Mouse (Mus musculus): Measurements from ENCODE around the gene Pax7.

Pax7 gene

DNA sequence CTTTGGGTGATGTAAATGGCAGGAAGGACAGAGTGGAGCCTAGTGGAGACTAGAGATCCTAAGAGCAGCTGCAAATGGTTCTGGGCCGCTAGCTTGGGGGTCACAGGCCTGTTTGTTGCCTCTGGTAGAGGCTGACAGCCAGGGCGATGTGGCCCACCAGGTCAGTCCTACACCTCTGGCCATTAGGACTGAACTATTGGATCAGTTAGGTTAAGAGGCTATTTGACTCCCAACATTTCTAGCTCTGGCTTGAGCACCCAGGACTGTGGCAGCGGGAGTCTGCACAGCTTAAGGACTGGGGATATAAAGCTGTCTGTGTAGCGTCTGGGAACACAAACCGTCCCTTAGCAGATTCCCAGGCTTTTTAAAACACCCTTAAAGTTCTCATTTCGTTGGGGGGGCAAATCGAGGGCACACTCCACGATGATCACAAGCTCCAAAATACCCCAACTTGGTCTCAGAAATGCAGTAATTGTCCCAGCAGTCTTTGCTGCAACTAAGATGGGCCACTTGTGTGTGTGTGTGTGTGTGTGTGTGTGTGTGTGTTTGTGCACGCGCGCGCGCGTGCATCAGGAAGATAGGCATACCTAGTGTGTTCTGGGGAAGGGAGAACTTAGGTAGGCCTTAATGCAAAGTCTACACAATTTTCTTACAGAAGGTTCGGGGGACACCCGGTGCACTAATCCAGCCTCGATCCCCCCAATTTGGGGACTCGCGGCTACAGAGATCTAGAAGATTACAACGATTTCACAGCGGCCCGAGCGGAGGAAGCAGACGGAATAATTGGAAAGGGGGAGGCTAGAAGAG lies 2.5 kb downstream of the Pax7 start:
- no peak for DNase-seq

DNA sequence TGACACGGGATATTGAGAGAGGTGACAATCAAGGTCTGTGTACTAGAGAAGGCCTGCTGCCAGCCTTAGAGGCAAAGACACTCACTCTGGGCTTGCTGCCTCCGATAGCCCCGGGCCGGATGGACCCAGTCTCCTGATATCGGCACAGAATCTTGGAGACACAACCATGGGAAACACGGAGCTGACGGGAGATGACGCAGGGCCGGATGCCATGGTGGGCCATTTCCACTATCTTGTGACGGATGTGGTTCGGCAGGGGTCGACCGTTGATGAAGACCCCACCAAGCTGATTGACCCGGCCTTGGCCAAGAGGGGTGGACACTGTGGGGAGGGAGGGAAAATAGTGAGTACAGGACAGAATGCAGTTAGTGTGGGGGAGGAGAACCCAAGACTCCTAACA lies 3.3 kb downstream of the Pax7 start:
- DNase-seq = no peak

DNA sequence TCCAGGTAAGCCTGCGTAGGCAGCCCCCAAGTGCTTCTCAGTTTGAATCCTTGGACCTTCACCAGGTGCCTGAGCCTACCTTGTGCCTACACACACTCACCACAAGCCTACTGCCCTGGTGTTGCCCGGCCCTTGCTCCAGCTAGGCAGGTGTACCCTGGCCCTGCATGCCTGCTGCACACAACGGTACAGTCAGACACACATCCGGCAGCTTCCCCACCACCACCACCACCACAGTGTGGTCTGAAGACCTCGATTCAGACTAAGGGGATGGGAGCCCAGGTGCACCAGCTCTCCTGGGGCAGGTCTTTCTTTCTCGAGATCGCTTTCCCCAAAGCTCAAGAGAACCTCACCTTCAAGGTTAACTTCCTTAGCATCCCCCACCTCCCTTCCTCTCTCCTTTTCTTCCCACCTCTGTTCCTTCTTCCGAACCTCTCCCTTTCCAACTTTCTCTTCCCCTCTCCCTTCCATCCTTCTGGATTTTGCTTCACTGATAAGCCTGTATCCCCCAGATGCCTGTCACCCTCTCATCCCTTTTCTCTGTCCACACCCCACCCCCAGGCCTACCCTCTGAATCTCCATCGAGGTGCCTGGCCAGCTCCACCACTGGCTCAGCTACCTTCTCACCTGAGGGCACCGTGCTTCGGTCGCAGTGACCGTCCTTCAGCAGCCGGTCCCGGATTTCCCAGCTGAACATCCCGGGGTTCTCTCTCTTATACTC lies 4.3 kb downstream of the Pax7 start:
- no peak for DNase-seq

DNA sequence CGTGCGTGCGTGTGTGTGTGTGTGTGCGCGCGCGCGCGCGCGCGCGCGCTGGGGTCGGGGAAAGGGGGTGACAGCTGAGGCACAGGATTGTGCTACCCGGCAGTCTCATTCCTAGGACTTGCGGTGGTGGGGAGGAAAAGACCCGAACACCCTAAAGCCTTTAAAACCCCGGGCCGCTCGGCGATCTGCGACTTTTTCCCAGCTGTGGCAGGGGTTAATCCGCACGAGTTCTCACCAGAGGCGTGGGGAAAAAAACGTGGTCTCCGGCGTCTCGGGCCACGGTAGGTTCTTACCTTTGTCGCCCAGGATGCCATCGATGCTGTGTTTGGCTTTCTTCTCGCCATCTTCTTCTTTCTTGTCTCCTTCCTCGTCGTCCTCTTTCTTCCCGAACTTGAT lies 5.0 kb downstream of the Pax7 start:
- DNase-seq = no peak

DNA sequence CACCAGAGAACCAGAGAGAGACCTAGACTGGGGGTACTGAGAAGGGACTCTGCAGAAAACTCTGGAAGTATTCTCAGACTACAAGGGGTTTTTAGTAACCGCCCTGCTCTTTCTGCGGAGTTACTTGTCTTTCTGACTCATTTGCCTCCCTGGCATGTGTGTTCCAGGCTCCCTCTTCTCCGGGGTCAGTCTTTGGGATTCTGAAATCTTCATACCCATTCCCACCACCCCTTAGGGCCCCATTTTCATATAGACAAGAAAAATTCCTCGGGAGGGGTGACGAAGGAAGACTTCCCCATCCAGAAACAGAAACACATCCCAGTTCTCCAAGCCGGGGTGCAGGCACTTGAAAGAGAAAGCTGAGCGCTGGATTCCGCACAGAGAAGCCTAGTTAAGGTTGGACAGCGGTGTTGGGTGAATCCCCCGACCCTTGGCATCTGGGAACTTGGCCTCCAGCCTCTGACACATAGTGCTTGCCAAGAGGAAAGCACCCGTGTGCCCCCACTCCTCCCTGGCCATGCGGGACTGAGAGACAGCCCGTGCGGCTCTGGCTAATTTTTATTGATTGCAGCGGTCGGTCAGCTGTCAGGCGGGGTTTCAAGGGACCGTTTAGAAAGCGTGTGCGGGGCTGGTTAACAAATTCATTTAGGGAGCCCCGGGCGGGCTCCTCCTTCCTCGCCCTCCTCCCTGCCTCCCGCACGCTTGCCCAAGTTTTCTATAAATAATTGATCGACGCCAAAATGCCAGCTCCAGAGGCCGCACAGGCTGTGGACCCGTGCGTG lies 5.6 kb downstream of the Pax7 start:
- no peak for DNase-seq

DNA sequence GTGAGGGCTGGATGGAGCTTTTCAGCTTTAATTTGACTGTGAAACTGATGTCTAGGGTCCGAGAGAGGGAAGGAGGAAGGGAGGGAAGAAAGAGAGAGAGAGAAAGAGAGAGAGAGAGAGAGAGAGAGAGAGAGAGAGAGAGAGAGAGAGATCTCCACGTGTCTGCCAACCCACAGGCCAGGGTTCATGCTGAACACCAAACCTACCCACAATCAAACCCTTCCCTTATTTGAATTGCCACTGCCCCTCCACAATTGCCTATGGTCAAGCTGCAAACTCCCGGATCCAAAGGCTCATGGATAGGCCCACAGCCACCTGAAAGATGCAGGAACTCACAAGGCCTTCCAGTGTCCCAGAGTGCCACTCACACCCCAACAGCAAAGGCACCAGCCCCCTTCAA lies 7.1 kb downstream of the Pax7 start:
- DNase-seq = no peak

DNA sequence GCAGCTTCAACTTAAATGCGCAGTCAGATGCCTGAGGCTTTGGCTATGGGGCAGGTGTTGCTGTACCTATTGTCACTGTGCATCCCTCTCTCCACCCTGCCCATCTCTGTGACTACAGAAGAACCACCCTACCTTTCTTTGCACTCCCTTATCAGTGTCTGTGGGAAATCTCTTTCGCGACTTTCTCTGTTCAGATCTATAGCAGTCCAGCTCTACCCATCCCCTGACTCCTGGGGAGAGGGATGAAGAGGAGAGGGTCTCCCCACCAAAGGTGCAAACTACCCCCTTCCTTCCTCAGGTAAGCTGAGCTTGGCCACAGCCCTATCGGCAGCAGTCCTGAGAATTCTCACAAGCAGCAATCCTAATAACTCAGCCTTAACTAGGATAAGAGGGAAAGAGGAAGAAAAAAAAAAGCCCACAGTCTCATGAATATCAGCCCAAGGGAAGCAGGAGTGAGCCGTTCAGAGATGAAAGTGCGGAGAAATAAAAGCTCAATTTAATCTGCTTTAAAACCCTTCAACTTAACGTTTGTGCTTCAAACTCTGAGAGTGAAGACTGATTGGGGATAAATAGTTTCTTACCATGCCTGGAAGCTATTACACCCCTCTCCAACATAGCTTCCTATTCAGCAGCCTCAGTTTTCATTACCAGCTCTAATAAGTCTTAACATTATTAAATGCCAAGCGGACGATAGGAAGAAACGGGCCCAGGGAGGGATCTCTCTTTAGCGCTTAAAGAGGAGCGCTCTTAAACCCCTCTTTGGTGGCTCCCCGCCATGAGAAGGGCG lies 7.8 kb downstream of the Pax7 start:
- DNase-seq = no peak

DNA sequence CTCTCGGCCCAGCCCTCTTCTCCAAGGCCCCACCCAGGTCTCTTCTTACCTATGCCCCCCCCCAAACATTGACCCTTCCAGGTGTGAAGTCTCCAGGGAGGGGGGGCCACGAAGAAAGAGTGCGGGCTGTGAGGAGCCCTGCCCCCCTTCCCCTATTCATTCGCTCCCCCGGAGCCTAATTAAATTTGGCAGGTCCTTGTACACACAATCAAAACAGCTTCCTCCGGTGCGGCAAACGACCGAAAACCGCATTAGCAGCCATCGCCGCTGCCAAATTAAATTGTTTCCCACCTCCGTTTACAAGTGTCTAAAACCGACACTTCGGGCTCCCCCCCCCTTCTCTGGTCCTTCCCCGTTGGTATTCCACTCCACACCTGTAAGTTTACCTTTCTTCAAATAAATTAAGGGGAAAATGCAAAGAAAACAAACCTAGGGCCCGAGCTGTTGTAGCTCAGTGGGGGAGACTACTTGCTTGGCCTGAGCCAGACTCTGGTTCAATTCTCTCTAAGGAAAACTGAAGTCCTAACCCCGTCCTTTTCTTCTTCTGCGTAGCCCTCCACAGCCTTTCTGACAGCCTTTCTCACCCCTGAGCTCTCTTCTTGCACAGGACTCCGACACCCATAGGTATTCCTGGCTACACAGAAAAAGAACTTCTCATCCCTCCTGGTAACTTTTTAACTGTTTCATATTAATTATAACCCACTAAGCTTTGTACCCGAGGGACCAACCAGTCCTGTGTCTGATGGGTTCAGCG lies 8.6 kb downstream of the Pax7 start:
- no peak for DNase-seq

DNA sequence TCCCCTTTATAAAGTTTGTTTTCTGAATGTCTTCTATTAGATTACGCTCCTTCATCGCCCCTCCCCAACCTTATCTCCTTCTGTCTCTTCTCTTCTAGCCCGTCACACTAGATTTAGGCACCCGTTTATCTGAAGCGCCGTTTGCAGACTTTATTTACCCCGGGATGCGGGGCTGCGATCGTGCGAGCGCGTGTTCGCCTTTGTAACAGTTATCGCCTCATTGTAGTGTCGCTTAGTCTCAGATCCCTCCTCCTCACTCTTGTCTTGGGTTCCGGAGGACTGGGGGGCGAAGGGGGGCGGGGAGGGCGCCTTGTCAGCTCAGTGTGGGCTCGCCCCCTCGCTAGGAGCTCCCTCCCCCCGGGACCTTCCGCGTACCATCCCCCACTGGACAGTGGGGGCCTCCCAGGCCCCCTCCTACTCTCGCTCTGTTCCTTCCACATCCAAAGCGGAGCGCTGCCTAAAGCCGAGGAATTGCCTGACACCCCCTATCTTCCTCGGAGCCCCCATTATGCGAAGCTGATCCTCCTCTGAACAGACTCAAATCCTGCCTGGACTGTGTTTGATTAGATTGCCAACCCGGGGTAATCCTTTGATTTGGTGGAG lies 9.4 kb downstream of the Pax7 start:
- no peak for DNase-seq

DNA sequence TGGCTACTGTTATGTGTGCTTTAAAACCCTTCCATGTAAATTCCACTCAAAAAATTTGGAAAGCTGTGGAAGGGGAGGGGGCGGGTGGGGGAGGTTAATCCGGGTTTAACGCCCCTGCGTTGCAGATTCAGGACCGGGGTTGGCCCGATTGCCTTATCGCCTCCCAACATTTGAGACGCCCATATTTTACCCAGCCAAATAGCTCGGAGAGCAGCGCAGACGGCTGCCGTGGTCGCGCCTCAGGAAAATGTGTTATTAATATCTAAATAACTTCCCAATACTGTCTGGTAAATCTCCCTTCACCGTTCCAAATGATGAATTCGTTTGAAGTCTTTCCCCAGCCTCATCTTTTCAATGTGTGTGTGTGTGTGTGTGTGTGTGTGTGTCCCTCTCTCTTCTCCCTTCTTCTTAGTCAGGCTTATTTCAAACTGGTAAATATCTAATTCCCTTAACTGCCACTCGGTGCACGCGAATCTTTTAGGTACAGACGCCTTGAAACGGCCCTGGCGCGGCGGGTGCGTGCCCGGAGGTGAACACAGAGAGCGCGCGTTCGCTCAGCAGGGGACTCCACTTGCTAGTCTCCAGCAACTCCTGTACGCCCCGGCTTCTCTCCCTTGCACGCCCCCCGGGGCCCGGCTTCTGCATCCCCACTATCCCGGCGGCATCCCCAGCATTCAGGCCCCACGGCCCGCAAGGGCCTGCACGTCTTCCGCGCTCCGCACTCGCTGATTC lies 10.0 kb downstream of the Pax7 start:
- no peak for DNase-seq

DNA sequence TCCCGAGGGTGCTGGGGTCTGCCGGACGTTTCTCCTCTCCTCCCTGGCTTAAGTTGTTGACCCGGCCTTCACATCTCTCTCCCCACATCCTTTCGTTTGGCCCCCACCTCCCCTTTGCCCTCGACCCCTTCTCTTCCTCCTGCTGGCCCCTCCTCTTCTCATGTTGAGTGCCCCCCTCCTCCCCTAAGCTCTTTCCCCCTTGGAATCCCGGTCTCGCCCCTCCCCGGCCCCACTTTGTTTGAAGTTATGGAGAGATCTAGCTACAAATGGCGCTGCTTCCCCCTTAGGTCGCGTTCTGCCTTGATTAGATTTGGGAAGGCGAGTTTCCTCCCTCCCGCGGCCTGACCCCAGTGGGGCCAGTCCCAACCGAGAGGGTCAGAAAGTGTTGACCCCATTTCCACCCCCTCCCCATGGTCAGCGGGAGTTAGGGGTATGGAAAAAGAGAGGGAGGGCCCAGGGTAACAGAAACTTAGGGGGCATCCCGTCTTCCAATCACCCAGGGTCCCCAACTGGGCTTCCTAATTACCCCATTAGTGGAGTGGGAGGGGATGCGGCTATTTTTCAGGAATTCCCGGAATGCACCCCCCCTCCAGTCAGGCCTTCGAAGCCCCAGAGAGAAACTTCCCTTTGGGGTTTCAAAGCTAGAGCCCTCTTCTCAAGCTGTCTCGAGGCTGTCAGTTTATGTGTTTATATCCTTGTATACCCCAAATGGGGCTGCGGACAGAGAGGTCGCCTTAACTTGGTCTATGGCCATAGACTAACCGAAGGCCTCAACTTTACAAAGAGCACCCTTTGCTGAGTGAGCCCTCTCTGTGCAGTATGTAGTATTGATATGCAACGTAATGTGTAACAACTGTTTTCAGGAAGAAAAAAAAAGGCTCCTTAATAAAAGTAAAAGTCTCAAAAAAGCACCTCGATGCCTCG lies 10.9 kb downstream of the Pax7 start:
- no peak for DNase-seq

DNA sequence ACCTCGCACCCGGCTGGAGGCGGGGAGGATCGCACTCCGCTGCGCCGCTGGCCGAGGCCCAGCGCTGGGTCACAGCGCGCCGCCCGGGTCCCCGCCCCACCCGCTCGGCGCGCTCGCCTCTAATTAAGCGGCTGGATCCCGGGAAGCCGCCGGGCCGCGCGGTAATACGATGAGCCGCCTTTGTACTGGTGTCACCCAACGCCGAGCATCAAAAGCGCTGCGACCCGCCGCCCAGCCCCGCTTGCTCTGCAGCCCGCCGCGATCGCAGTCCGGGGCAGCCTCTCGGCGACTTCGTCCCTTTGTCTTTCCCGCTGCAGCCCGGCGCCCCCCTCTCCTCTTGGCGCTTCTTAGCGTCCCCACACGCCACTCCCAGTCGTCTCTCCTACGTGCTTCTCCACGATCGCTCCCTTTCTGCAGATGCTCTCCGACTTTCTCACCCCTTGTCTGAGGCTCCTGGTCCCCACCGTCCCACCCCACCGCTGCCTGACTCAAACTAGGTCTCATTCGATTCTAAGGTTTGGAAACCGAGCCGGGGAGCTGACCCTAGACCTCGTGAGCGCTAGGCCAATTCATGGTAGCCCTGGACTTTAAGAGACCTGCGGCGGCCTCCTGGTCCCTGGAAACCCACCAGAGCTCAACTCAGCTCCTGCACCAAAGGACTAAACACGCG lies 11.7 kb downstream of the Pax7 start:
- DNase-seq = no peak

DNA sequence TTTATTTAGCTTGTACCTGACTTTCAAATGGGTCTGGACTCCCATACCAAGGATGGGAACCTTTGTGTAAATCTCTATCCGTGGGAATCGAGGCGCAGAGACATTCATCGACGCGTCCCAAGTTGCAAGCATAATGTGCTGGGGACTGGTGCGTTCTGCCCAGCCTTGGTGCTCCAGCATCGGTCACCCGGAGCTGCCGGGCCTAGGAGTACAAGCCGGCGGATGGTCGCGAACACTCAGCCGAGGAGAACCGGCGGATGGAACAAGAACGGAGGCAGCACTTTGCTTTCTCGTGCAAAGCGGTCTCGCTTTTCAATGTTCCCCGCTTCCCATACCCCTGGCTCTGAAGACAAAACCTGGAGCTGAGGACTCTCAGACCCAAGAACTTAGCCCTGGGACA lies 12.3 kb downstream of the Pax7 start:
- no peak for DNase-seq

DNA sequence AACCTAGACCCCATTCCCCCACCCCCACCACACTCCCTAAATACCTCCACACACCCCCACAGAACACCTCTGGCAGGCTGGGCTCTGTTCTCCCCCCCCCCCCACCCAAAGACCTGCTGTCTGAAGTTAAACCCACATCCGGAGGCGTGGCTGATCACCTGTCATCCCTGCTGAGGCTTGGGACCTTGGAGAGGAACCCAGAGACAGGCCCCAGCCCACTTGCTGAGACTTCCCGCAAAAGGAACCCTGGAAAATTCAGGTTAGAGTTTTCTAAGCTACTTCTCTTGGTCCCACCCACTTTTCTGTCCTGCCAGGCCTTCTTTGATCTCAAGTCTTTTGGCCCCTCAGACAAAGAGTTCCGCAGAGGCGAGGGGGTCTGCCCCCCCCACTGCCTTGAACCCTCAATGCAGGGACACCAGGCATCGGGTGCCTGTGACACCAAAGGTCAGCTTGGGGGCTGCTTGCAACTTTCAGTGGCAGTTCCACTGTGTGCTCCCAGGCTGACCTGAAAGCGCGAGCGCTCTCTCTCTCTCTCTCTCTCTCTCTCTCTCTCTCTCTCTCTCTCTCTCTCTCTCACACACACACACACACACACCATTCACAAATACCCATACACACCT lies 13.8 kb downstream of the Pax7 start:
- no peak for DNase-seq

DNA sequence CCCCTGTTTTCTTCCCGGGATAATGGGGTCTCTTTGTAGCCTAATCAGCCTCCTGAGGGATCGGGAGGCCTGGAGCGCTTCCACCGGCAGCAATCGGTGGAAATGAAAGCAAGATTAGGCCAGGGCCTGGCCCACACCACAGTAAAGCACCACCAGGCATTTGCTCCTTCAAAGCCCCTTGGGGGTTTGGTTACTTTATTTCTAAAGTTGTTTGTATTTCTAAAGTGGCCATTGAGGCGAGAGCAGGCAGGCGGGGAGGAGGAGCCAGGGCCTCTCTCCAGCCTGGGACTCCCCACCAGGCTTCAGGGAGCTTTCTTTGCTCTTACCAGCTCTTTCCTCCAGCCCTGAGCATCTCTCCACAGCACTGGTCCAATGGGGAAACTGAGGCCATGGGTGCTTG lies 15.2 kb downstream of the Pax7 start:
- no peak for DNase-seq

DNA sequence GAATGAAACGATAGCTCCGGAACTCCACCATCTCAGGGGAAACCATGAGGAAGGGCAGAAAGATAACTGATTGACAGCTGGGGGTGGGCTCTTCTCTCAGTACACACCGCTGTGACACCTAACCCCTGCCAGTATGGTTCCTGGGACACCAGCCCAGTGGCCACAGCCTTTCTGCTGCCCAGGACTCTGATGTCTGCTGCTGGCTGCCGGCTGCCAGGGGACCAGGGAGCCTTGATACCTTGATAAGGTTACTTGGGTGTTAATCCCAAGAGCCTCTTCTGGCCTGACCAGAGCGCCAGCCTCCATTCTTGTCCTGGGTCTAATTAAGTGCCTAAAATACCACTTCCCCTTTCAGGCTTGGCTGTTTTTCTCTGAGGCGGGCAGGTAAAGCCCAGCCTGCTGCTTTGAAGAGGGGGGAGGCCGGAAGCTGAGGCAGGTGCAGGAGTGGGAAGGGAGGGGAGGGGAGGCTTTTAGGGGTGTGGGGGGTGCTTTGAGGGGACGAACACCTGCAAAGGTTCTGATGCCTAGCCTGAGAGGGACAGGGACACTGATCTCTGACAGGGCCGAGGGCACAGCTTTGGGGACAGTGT lies 19.9 kb downstream of the Pax7 start:
- no peak for DNase-seq

DNA sequence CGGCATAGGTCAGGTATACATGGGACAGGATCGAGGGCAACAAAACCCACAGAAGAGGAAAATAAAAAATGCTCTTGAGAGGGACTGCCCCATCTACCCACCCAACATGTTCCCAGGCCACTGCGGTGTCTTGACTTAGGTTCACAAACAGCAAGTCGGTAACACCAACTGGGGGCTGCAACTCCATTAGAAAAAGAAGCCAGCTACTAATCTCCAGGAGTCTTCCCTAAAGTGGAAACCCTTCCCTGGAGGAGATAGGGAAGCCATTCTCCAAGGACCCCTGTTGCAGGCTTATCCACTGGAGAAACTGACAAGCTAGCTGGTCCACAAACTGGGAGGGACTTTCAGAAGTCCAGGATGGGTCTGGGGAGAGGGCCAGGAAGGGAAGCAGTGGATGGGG lies 21.4 kb downstream of the Pax7 start:
- no peak for DNase-seq

DNA sequence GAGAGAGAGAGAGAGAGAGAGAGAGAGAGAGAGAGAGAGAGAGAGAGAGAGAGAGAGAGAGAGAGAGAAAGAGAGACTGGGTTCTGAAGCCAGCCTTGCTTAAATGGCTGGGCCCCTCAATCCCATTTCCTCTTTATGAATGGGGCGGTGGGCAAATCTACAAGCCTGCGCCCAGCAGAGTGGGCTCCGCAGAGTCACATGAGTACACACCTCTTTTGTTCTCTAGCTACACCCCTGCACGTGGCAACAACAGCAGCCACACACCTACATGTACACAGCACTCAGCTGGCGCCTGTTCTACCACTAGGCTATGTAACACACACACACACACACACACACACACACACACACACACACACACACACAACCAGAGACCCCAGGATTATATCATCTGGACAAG lies 21.9 kb downstream of the Pax7 start:
- no peak for DNase-seq
